Mouse (Mus musculus) naive thymus-derived CD4-positive, alpha-beta T cell, adult 2 months (primary cell): Measurements from ENCODE around the gene Ssh3.

Experiments used
- DNase-seq: peaks from one replicate; pipeline ENCODE4 v3.0.0-alpha.2; 2011; ENCODE audit warnings: low read depth

Ssh3 gene

GRCm38 (mm10) chr19:4244775-4245174, 24.2 kb downstream of the Ssh3 start:
- DNase-seq, result no peak

GRCm38 (mm10) chr19:4242416-4242815, 26.6 kb downstream of the Ssh3 start:
- DNase-seq, result peak; percentile 51

- no peak for DNase-seq
These were observed 28.7 kb downstream of the Ssh3 start for GRCm38 (mm10) chr19:4240247-4240668.

GRCm38 (mm10) chr19:4234548-4234947, 34.4 kb downstream of the Ssh3 start:
- no peak for DNase-seq

GRCm38 (mm10) chr19:4232651-4233050, 36.3 kb downstream of the Ssh3 start:
- DNase-seq, result peak; percentile 31

GRCm38 (mm10) chr19:4232186-4232572, 36.8 kb downstream of the Ssh3 start:
- DNase-seq, result no peak

GRCm38 (mm10) chr19:4231253-4232185, 37.5 kb downstream of the Ssh3 start, which contains the start of gene Pold4:
Gene Pold4, plus strand, starts transcription at chr19:4231899.
- peak; percentile 96 for DNase-seq

- peak; percentile 38 for DNase-seq
These were observed 38.6 kb downstream of the Ssh3 start for GRCm38 (mm10) chr19:4230415-4230814.

GRCm38 (mm10) chr19:4229451-4230076, 39.4 kb downstream of the Ssh3 start:
- DNase-seq, result peak; percentile 27

GRCm38 (mm10) chr19:4228891-4229290, 40.1 kb downstream of the Ssh3 start:
- DNase-seq, result peak; percentile 32

- DNase-seq, result peak; percentile 86
These were observed 40.9 kb downstream of the Ssh3 start for GRCm38 (mm10) chr19:4227894-4228678.

GRCm38 (mm10) chr19:4227446-4227845, 41.5 kb downstream of the Ssh3 start:
- peak; percentile 75 for DNase-seq

- DNase-seq, result peak; percentile 47
These were observed 42.2 kb downstream of the Ssh3 start for GRCm38 (mm10) chr19:4226779-4227178.

- peak; percentile 41 for DNase-seq
These were observed 46.8 kb downstream of the Ssh3 start for GRCm38 (mm10) chr19:4222165-4222564.

GRCm38 (mm10) chr19:4220957-4221743, 47.8 kb downstream of the Ssh3 start:
- peak; percentile 63 for DNase-seq

GRCm38 (mm10) chr19:4220416-4220815, 48.6 kb downstream of the Ssh3 start:
- DNase-seq, result no peak

- DNase-seq, result no peak
These were observed 49.0 kb downstream of the Ssh3 start for GRCm38 (mm10) chr19:4219943-4220342.

- peak; percentile 70 for DNase-seq
These were observed 50.2 kb downstream of the Ssh3 start for GRCm38 (mm10) chr19:4218784-4219183.

- peak; percentile 22 for DNase-seq
These were observed 50.7 kb downstream of the Ssh3 start for GRCm38 (mm10) chr19:4218293-4218692.

GRCm38 (mm10) chr19:4217855-4218254, 51.1 kb downstream of the Ssh3 start:
- no peak for DNase-seq

GRCm38 (mm10) chr19:4217140-4217539, 51.8 kb downstream of the Ssh3 start:
- no peak for DNase-seq
